Mouse (Mus musculus): ENCODE measurements around the gene BC005537. TPM values are rescaled to one million over a fixed set of nuclear protein-coding genes. Genes with fewer than 3 reads are reported as not detected.
A peak's percentile ranks its signal among the peaks of the same experiment; 100 is the strongest.
"Not testable (repeated sequence)": the region's sequence is repeated elsewhere in the genome, so short reads cannot be mapped to it uniquely, and the experiment has no call there.

Gene BC005537
- total RNA-seq, 2 experiments from 2014 or later: 156 to 166 TPM

DNA sequence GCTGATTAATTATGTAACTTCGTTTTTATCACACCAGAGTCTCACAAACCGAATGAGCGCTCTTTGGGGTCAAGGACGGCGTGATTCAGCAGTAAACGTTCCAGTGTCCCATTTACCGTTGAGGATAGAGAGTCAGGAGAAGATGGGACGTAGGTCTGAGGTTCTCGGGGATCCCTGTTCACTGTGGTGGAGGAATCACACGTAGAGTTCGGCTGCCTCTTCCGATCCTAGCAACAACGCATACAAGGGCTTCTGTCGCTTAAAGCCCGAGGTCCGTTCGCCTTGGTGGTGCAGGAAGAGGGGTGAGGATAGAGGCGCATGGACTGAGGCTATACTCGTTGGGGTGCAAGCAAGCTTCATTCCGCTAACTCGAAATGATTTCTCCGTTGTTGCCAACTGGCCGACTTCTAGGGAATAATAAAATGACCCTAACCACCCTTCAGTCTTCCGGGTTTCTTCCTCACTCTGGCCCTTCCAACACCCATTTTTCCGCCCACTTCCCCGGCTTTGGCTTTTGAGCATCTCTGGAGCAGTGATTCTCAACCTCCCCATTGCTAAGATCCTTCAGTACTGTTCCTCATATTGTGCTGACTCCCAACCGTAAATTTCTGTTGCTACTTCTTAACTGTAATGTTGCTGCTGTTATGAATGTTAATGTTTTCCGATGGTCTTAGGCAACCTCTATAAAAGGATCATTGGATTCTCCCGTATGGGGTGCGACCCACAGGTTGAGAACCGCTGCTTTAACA lies 1.4 kb upstream of the BC005537 start:
- peak; percentile 40 for DNase-seq

DNA sequence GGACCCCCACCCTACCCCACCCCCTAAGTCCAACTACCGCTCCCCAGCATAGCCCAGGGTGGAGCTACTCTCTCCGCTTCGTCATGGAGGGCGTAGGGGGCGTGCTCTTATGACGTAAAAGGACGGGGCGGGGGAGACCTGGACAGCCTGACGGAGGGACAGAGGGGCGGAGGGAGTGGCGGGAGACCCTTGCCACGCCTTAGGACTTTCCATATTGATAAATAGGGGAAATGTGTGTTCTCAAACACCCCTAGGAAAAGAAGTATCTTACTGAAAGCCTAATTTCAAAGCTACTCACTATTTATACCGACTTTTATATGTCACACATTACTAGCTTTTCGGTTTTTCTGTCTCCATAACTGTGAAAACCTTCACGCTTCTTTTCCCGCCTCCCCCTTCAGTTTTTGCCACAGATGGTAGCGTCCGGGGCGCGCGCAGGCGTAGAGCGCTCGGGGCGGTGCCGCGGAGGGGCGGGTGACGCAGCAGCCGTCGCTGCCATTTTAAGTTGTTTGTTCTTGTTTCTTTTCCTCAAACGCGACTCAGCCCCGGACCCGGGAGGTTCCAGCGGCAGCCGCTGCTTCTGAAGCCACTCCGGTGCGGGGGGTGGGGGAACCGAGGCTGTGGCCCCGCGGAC lies 666 bp upstream of the BC005537 start:
- peak; percentile 97 for DNase-seq

DNA sequence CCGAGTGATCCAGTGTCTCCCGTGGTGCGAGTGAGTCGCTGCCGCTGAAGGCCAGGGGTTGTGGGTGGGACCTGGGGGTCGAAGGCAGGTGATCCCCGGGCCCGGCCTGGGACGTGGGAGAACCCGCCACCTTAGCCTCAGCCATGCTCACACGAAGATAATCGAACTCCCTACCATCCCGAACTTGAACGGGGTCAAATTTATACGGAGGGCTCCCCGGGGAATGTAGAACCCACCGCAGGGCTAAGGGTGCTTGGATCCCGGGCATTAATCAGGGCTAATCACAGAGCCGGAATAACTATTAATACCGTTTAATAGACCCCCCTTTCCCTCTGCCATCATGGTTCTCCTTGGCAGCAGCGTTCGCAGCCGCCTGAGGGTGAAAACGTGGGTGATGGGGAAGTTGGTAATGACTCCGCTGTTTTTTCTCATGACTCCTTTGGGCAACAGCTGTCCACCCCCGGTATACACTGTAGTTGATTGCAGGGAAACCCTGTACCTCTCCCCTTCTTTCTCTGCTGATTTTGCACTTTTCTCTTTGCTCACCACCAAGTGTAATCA lies 754 bp downstream of the BC005537 start:
- peak; percentile 33 for DNase-seq

DNA sequence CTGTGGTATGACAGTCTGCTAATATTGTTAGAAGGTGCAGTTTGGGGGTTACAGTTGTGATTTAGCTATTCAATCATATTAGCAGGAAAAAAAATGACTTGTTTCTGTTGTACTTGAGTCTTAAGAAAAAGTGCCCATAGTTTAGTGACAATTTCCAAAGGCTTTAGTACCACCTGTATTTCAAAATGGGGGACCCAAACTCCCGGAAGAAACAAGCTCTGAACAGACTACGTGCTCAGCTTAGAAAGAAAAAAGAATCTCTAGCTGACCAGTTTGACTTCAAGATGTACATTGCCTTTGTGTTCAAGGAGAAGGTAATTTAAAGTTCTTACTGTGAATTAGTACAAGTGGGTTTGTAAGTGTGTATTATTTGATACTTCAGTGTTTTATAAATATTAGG lies 1.7 kb downstream of the BC005537 start:
- no peak for DNase-seq

DNA sequence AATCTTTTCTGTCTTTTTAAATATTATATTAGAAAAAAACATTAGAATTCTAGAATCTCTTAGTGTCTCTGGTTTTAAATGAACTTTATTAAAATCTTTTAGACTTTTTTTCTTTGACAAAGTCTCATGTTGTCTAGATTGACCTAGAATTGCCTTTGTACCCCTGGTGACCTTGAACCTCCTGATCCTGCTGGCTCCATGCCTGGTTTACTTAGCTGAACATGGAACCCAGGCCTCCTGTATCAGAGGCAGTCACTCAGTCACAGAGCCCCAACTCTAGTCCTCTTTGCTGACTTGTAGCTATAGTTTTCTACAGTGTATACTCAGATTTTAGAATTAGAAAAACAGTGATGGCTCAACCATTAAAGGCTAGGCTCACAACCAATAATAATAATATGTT lies 4.6 kb downstream of the BC005537 start:
- peak; percentile 32 for DNase-seq

DNA sequence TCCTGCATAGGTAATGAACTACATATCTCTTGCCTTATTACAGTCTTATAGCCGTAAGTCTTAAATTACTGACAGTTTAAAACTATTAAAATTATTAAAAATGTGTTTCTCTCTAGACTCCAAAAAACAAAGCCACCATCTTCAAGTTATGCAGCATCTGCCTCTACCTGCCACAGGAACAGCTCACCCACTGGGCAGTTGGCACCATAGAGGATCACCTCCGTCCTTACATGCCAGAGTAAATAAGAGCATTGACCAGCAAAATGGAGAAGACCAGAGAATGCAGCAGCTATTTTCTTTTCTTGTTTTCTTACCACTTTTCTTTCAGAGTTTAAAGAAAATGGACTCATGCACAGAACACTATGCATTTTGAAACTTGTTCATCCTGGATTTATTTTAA lies 11.1 kb downstream of the BC005537 start:
- DNase-seq: no peak

DNA sequence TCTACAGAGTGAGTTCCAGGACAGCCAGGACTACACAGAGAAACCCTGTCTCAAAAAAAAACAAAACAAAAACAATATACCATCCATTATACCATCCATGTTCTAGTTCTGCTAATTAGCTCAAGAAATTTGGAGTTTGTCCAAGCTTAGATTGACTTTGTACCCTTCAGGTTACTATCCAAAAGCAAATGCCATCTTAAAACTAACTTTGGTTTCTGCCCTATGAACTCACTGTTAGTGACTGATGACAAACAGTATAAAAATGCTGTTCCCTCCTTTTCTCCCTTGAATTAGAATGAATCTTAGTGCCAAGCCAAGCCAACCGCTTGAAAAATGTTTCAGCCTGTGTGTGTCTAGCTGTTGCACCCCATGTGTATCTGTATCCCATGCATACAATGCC lies 13.2 kb downstream of the BC005537 start:
- no peak for DNase-seq

DNA sequence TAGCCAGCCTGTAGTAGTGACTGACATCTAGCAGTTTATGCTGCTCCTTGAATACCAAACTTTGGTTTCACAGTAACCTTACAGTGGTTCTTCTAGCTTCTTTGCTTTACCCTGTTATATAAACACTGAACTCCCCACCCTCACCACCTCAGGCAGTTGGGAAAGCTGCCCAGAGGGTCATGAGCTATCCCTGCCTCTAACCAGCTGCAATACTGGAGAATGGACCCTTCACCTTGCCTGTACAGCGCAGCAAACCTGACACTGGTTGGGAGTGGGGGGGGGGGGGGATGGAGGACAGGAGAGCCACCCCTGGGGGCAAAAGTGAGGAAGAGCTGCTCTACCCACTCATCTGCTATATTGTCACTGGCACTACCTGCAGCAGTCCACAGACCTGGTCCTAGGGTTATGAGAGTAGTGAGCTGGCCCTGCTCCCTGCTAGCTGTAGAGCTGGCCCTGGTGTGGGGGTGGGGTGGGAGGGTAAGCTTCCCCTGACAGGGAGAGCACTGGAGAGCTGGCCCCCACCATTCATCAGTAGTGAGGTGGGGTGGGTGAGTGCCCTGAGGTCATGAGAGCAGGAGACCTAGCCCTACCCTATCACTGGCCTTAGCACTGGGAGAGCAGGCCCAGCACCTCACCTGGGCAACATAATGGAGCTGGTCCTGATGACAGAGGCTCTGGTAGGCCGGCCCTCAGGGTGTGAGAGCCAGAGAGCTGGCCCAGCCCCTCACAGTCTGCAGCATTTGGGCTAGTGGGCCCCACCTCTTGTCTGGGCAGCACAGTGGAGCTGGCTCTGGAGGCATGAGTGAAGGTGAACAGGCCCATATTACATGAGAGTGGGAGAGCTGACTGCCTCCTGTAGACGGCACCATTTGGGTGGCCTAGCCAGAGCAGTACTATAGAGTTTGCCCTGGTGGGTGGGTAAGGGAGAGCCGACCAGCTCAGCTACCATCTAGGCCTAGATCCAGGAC lies 15.0 kb downstream of the BC005537 start:
- peak; percentile 20 for DNase-seq

DNA sequence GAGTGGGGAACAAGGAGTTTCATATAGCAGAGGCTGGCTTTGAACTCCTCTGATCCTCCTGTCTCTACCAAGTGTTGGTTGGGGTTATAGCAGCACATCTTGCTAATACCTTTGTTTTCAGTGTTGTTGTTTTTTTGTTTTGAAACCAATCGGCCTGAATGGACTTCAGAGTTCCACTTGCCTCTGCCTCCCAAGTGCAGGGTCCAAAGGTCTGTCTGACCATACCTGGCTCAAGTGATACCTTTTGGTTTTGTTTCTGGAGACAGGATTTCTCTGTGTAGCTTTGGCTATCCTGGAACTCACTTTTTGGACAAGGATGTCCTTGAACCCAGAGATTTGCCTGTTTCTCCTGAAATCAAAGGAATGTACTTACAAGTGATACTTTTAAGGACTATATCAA lies 18.5 kb downstream of the BC005537 start:
- no peak for DNase-seq

DNA sequence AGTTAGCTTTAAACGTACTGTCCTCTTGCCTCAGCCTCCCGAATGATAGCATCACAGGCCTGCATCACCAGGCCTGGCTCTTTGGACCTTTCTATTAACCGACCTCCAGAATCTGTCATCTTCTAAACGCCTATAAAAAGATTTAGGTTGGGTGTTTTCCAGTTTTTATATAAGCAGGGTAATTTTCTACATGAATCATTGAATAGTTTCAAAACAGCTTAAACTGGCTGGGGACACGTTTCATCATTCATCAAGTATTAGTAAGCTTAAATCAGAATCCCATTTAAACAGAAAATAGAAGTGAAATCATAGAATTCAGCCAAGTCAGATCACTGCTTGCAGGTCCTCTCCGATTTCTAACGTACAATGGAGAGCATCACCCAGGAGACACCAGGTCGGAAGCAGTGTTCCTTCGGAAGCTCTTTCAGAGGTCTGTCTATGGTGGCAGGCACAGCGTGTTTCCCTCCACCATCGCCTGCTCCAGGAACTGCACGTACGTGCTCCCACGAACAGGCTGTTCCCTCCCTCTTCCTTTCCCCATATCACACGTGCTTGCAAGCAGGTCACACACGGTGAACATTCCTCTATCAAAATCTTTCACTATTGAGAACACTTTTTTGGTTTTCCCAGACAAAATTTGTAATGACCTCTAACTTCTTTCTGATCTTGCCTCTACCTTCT lies 21.3 kb downstream of the BC005537 start:
- DNase-seq: no peak

DNA sequence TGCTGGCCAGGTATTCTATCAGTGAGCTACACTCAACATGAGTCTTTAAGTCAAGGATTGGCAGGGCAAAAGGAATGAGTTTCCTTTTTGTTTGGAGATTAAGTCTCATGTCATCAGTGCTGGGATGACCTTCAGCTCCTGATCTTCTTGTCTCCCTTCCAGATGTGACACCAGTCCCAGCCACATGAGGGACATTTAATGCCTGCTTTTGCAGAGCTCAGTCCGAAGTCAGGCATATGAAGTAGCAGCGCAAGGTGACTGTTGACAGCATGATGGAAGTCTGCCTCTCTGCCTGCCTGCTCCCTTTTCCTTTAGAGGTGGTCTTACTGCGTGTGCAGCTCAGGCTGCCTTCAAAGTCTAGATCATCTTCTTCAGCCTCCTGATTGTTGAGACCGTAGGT lies 23.2 kb downstream of the BC005537 start:
- DNase-seq: peak; percentile 42

DNA sequence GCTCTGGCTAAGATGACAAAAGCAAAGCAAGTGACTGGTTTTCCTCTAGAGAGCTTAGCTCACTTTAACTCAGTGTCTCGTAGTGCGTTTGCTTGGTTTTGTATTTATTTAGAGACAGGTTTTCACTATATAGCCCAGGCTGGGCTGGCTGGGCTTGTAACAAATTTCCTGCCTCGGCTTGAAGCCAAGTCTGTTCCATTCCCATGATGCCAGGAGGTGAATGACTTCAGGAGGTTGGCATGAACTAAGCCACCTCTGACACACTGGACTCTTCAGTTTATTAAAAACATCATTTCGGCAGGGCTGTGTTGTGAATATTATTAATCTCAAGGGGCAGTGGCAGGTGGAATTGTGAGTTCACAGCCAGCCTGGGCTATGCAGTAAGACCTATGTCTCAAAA lies 24.1 kb downstream of the BC005537 start:
- DNase-seq: peak; percentile 50

DNA sequence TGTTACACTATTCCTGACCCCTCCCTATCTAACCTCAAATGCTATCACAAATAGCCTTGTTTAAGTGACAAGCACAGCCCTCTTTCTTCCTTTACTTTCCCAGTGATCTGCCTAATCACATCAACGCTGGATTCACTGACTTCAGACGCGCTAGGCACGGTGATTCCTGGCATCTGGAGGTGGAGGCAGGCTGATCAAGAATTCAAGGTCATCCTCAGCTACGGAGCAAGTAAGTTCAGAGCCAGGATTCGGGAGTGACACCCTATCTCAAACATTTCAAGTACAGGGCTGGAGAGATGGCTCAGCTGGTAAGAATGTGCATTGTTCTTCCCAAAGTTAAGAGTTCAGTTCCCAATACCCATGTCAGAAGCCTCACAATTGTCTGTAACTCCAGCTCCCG lies 24.7 kb downstream of the BC005537 start:
- no peak for DNase-seq

DNA sequence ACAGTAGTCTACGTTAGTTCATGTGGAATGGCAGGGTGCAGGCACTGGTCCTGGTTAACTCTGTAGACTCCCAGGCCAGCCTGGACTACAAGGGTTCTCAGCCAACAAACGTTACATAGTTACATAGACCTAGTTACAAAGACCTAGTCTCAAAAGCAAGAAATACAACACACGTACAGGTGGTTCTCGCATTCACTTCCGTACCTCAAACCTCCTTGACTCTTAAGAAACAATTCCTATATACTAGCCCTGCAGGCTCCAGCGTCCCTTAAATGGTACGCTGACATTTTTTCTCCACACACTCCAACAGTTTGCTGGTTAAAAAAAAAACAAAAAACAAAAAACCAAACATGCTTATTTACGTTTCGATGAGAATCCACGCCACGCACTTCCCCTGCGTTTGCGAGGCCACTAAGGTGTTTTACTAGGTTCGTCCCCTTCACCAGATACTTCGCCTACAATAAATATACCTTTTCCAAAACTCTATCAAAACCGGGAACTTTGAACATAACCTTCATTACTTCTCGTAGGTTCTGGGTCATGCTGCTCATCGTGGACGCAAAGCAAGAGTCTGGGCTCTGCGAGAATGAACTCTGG lies 29.4 kb downstream of the BC005537 start:
- no peak for DNase-seq

DNA sequence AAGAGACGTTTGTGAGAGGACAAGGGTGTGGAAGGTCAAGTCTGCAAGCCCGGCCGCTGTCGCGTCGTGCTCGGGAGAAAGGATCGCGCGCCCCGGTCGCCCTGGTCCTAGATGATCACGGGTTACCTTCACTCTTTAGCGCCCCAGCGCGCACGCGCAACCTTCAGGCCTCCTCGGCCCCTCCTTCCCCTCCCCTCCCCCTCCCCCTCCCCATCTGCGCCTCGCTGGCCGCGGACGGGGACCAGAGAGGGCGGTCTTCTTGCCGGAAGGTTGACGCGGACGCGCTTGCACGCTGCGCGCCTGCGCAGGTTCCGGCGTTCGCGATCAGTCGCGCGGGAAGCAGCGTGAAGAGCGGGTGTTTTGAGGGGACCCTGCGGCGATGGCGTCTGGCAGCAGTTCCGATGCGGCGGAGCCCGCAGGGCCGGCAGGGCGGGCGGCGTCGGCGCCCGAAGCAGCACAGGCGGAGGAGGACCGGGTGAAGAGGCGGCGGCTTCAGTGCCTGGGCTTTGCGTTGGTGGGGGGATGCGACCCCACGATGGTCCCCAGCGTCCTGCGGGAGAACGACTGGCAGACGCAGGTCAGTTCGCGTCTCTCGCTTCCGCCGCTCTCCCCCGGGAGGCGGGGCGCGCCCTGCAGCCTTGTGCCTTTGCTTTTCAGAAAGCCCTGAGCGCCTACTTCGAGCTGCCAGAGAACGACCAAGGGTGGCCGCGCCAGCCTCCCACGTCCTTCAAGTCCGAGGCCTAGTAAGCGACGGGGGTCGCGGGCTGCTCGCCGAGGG lies 30.1 kb downstream of the BC005537 start, which contains the start of the genes Acot13 and Tdp2:
TSS of gene Acot13 (minus strand) at position 188 of the 778 bp plus-strand sequence.
TSS of gene Tdp2 (plus strand) at position 327 of the 778 bp plus-strand sequence.
- peak; percentile 96 for DNase-seq

DNA sequence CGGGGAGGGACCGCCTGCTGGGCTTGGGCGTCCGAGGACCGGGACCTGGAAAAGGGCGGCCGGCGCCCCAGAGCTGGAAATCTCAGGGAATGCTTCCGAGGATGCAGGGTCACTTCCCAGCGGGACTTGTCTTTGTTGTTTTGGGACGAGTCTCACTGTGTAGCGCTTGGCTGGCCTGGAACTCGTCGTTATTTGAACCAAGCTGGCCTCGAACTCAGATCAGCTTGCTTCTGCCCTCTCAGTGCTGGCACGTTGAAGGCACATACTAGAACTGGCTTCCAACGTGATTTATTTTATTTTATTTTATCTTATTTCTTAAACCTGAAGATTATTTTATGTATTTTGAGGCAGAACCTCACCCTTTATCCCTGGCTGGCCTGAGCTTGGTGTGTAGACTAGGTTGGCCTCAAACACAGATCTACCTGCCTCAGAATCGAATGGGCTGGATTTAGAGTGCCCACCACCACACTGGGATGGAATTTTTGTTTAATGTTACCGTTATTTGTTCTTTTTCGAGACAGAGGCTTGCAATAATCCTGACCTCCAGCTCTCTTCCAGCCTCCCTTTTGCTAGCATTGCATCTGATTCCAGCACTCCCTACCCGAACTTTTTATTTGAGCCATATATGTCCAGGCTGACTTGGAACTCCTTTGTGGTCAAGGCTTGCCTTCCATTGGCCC lies 30.8 kb downstream of the BC005537 start:
- DNase-seq: no peak

DNA sequence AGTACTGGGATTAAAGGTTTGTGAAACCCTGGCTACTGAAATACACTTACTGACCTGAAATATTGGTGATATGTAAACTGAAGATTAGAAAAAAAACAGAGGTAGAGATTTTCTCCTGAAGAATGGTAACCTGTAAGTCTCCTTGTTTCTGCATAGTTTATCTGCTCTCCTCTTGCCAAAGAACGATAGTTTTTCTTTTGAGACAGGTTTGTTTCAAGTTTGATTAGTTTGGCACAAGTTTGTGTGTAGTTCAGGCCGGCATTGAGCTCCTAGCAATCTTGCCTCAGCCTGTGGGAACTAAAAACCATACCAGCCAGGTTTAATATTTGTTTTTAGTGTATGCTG lies 31.3 kb downstream of the BC005537 start:
- DNase-seq: no peak

DNA sequence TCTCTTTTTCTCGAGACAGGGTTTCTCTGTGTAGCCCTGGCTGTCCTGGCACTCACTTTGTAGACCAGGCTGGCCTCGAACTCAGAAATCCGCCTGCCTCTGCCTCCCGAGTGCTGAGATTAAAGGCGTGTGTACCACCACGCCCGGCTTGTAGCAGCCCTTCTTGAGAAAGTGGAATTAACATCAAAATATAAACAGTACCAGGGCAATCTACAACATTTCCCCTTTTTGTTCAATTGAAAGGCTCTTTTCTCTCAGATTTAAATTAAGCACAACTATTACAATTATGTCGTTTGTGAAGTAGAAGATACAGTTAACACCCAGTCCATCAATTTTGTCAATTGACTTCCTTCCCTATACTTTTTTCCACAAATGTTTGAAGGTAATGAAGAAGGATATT lies 36.3 kb downstream of the BC005537 start:
- DNase-seq: not testable (repeated sequence)

DNA sequence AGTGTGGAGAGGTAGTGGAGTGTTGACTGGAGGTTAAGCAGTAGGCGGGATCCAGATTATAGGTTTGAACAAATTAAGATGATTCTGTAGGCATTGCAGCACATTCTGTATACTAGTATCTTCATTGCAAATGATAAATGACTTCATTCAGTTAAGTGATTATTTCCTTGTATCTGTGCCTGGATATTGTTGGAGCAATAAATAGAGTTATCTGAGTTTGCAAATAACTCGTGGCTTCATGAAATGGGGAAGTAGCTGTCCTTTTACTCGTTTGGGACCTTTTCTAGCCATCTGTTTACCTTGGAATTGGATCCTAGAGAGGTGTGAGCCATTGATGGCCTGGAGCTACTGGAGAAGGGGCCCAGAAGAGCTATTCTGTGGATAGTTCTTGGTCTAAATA lies 38.4 kb downstream of the BC005537 start:
- DNase-seq: no peak

DNA sequence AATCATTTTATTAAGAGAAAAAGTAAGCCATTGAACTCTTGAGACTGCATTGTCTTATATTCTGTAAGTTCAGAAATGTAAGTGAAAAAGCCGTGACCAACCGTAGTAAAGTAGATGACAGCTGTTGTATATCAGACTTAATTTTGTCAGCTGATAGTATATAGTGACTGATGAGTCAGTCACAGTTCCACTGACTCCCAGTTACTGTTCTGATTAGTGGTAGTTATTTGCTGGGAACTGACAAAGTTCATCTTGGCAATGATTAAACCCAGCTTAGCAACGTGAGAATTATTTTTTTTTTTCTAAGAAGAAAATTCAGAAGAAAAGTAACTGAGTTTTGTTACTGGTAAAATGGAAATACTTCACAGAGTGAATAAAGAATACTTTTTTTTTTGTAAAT lies 40.2 kb downstream of the BC005537 start:
- no peak for DNase-seq

Measured in heart, postnatal 4 days (tissue).